Mouse (Mus musculus) ES-E14 (cell line): ENCODE data around the gene AC129217.1.

ENCODE experiments used
- CHD2 ChIP-seq: IDR thresholded peaks from 2 replicates; pipeline ENCODE4 v1.6.1; 2014; ENCODE audit warnings: mild to moderate bottlenecking, low read depth, low read length, inconsistent platforms
- HCFC1 ChIP-seq: IDR thresholded peaks from 2 replicates; pipeline ENCODE4 v1.6.1; 2012; ENCODE audit warnings: low read length, inconsistent platforms, borderline replicate concordance; ENCODE audit not compliant: insufficient read depth
- MAFK ChIP-seq: IDR thresholded peaks from 2 replicates; pipeline ENCODE4 v1.6.1; 2014; ENCODE audit warnings: mild to moderate bottlenecking, low read depth, low read length, inconsistent platforms; ENCODE audit not compliant: insufficient read depth
- ZC3H11A ChIP-seq: IDR thresholded peaks from 2 replicates; pipeline ENCODE4 v1.6.1; 2012; ENCODE audit warnings: low read depth, mild to moderate bottlenecking, inconsistent platforms, low read length, borderline replicate concordance
- ZNF384 ChIP-seq: IDR thresholded peaks from 2 replicates; pipeline ENCODE4 v1.6.1; 2012; ENCODE audit warnings: low read depth, low read length, inconsistent platforms

- TF ChIP-seq MAFK = no peak
- no peak for TF ChIP-seq ZC3H11A
- TF ChIP-seq CHD2 = no peak
- no peak for TF ChIP-seq ZNF384
- no peak for TF ChIP-seq HCFC1
Measured at GRCm38 (mm10) chr19:8870838-8871237, 41.3 kb downstream of the AC129217.1 start.
